Mouse (Mus musculus): ENCODE results near the gene Myh7. TPM values are rescaled to one million over a fixed set of nuclear protein-coding genes. Genes with fewer than 3 reads are reported as not detected.

Gene Myh7
- total RNA-seq, 2 experiments from 2014 or later = 393 to 495 TPM

GRCm38 (mm10) chr14:54941024-54941978 lies 53.1 kb downstream of the Myh7 start:
- no peak for DNase-seq

GRCm38 (mm10) chr14:54940176-54940530 lies 54.3 kb downstream of the Myh7 start:
- no peak for DNase-seq

GRCm38 (mm10) chr14:54939434-54940175 lies 54.8 kb downstream of the Myh7 start:
- peak; percentile 62 for DNase-seq

- DNase-seq = no peak
These were observed 55.8 kb downstream of the Myh7 start for GRCm38 (mm10) chr14:54938431-54939219.

GRCm38 (mm10) chr14:54937361-54938182 lies 56.9 kb downstream of the Myh7 start:
- DNase-seq = no peak

- no peak for DNase-seq
These were observed 57.6 kb downstream of the Myh7 start for GRCm38 (mm10) chr14:54936831-54937160.

- no peak for DNase-seq
These were observed 58.3 kb downstream of the Myh7 start, which contains the start of gene Cmtm5 for GRCm38 (mm10) chr14:54935904-54936830. Cmtm5 (plus strand) TSS chr14:54936261.

GRCm38 (mm10) chr14:54932645-54933150 lies 61.7 kb downstream of the Myh7 start, which contains the start of gene Il25:
Il25 (plus strand) TSS chr14:54932695.
- no peak for DNase-seq

- DNase-seq = no peak
These were observed 64.0 kb downstream of the Myh7 start for GRCm38 (mm10) chr14:54930431-54930830.

- no peak for DNase-seq
These were observed 64.6 kb downstream of the Myh7 start for GRCm38 (mm10) chr14:54929801-54930200.

- DNase-seq = no peak
These were observed 67.1 kb downstream of the Myh7 start for GRCm38 (mm10) chr14:54927296-54927695.

- DNase-seq = peak; percentile 75
These were observed 67.8 kb downstream of the Myh7 start for GRCm38 (mm10) chr14:54926401-54927158.

GRCm38 (mm10) chr14:54925349-54926342 lies 68.8 kb downstream of the Myh7 start, which contains the start of gene Efs:
Efs (minus strand) TSS chr14:54926126.
- DNase-seq = peak; percentile 76

GRCm38 (mm10) chr14:54924641-54925348 lies 69.6 kb downstream of the Myh7 start:
- DNase-seq = peak; percentile 66
